Mouse (Mus musculus) lung, adult 10 weeks (tissue): ENCODE measurements around the gene Ccdc9. TPM values are rescaled to one million over a fixed set of nuclear protein-coding genes. Genes with fewer than 3 reads are reported as not detected.

Experiments
- polyA plus RNA-seq: library from polyadenylated mRNA; stranded (reverse); fragments of 350-450 nt; fragmentation: Illumina TruSeq; extraction: RNeasy Lipid Tissue Mini Kit (QIAGEN cat#74804); gene quantifications from one replicate; pipeline ENCODE4 v1.2.3, GENCODE M21; 2014; ENCODE audit warnings: low read depth, low replicate concordance; ENCODE audit not compliant: insufficient read depth

Ccdc9 gene
- polyA plus RNA-seq = 58.7 TPM

GRCm38 (mm10) chr7:16286026-16286961 is at the start of gene Ccdc9:
Gene Ccdc9 (minus strand): TSS chr7:16286795.

GRCm38 (mm10) chr7:16308093-16308492 is 21.5 kb upstream of the Ccdc9 start, which contains the start of gene Bbc3:
Gene Bbc3 (plus strand): TSS chr7:16308393.

GRCm38 (mm10) chr7:16273081-16273765 is 13.4 kb downstream of the Ccdc9 start, which contains the start of gene Inafm1:
Gene Inafm1 (minus strand): TSS chr7:16273617.

GRCm38 (mm10) chr7:16259110-16259590 is 27.4 kb downstream of the Ccdc9 start, which contains the start of gene C5ar1:
Gene C5ar1 (minus strand): TSS chr7:16259540.

GRCm38 (mm10) chr7:16244067-16244466 is 42.5 kb downstream of the Ccdc9 start, which contains the start of gene C5ar2:
Gene C5ar2 (minus strand): TSS chr7:16244154.

Other genes with a start within 250 kb of the Ccdc9 start
- gene Bicra, start 238.9 kb downstream of the Ccdc9 start, polyA plus RNA-seq = 2.7 TPM
- not detected for gene Zfp541, start 225.0 kb downstream of the Ccdc9 start, polyA plus RNA-seq
- gene Napa, start 188.3 kb downstream of the Ccdc9 start, polyA plus RNA-seq = 58.6 TPM
- 13.3 TPM for gene Kptn, start 166.9 kb downstream of the Ccdc9 start, polyA plus RNA-seq
- gene Slc8a2, start 157.0 kb downstream of the Ccdc9 start, polyA plus RNA-seq = 0.25 TPM
- 7.1 TPM for gene Meis3, start 111.7 kb downstream of the Ccdc9 start, polyA plus RNA-seq
- gene Dhx34, start 64.8 kb downstream of the Ccdc9 start, polyA plus RNA-seq = 5.7 TPM
- gene C5ar2, start 42.6 kb downstream of the Ccdc9 start, polyA plus RNA-seq = 1.2 TPM
- 10.3 TPM for gene C5ar1, start 27.3 kb downstream of the Ccdc9 start, polyA plus RNA-seq
- 21.4 TPM for gene Inafm1, start 13.2 kb downstream of the Ccdc9 start, polyA plus RNA-seq
- 17.1 TPM for gene Bbc3, start 21.6 kb upstream of the Ccdc9 start, polyA plus RNA-seq
- gene Sae1, start 101.0 kb upstream of the Ccdc9 start, polyA plus RNA-seq = 51.7 TPM
- gene Zc3h4, start 114.1 kb upstream of the Ccdc9 start, polyA plus RNA-seq = 9.9 TPM
- 63.6 TPM for gene Tmem160, start 166.0 kb upstream of the Ccdc9 start, polyA plus RNA-seq
- gene Npas1, start 190.9 kb upstream of the Ccdc9 start, polyA plus RNA-seq = not detected